Mouse (Mus musculus) thymus, postnatal 4 days (tissue): ENCODE data around the gene Olfr1015.

Experiments
- DNase-seq: peaks from one replicate; pipeline ENCODE4 v3.0.0; 2021

The Olfr1015 gene

DNA sequence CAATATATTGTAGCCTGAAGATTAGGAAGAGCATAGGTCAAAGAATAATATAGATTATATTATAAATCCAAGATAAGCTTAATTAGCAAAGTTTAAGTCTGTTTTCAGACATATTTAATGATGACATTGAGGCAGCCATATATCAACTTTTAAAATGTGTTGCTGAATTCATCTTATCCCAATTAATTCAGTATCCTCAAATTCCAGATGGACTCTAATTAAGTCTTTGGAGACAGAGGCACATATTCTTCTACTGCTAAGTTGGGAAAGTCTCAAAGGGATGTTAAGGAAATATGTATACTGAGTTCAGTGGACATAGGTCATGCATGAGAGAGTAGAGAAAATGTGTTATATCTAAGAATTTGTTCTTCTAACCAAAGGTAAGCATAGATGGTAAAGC, at the start of gene Olfr1015:
Olfr1015 (plus strand) TSS at position 301 of the 400 bp plus-strand sequence.
- DNase-seq = no peak

DNA sequence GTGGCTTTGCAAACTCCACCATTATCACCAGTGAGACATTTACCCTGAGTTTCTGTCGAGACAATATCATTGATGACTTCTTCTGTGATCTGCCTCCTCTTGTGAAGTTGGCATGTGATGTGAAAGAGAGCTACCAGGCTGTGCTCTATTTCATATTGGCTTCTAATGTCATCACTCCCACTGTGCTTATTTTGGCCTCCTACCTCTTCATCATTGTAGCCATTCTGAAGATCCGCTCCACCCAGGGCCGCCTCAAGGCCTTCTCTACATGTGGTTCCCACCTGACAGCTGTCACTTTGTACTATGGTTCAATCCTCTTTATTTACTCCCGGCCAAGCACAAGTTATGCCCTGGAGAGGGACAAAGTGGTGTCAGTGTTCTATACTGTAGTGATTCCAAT, 28.0 kb upstream of the Olfr1015 start:
- DNase-seq = no peak

DNA sequence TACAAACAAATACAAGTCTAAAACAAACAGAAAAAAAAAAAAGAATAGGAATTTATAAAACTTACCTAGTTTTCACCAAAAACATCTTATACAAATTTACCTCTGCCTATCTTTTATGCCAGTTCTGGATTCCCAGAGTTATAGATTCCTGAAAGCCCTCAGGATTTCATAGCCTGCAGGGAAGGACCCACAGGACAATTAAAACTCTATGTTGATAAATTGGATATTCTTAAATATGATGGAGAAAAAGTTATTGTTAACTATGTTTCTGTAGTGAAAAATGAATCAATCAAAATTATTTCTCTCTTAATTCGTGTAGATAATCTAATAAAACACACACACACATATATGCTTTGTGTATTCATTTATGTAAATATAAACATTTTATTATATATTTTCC, 19.2 kb upstream of the Olfr1015 start, which contains the start of gene Olfr1012:
Olfr1012 (minus strand) TSS at position 101 of the 400 bp plus-strand sequence.
- no peak for DNase-seq

DNA sequence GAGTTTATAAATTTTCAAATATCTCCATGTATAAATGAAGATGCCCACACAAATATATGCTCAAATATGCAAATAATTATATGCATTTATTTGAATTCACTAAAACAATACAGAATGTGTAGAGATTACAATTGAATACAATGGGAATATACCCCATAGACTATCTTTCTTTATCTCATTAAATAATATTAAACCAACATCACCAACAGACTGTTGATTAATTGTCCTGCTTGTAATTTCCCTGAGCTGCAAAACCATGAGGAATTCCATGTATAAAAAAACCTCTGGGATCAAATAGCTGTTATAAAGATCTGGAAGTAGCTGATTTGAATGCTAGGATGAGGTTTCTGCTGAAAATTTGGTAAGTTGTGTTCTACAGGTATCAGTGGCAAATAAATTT, 15.0 kb upstream of the Olfr1015 start, which contains the start of gene Olfr1013:
Olfr1013 (plus strand) TSS at position 301 of the 400 bp plus-strand sequence.
- DNase-seq = no peak

DNA sequence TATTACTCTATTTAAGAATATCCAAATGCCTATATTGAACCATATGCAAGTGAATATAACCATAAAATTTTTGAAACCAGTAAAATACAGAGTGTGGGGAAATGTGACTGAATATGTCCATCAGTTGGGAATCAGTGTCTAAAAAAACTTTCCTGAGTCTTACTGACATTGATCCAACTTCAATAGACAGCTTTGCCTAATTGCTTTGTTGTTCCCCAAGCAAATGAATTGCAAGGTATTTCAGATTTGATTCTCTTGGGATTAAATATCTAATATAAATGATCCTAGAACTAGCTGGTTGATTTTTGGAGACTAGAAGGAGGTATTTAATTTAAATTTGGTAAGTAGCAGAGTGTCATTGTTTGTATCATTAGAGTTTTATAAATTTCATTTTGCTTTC, 9.4 kb upstream of the Olfr1015 start, which contains the start of gene Olfr1014:
Olfr1014 (plus strand) TSS at position 301 of the 400 bp plus-strand sequence.
- no peak for DNase-seq

DNA sequence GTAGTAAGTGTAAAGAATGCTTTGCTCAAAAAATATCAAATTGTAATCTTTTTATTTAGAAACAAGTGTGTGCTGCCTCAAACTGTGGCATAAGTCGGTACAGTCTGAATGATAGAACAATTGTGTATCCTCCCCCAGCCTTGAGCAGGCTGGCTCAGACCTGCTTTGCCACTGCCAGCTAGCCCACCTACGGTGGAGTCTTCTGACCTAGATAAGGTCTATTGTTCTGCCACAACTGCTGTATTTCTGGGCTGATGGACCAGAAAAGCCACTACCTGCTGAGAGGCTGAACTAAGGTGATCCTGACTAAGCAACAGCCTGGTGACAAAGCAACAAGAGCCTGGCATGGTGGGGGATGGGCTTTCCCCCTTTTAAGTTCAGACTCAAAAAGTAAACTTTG, 10.5 kb downstream of the Olfr1015 start:
- DNase-seq = no peak

DNA sequence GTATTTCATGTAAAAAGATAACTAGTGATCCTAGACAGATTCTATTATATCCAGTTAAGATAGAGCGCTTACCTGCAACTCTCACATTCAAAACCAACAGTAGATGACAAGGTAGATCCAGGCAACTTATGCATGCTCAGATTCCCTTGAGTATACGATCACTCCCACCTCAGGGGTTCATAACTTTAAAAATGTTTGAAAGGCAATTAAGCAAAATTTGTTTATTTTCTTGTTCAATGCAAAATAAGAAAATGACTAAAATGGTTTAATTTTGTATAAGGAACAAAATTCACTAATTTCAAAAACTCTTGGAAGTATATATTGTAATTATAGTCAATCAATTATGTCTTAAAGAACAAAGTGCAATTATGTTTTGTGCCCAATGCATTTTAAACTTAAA, 20.6 kb downstream of the Olfr1015 start, which contains the start of gene Olfr1016:
Olfr1016 (minus strand) TSS at position 101 of the 400 bp plus-strand sequence.
- DNase-seq = no peak

DNA sequence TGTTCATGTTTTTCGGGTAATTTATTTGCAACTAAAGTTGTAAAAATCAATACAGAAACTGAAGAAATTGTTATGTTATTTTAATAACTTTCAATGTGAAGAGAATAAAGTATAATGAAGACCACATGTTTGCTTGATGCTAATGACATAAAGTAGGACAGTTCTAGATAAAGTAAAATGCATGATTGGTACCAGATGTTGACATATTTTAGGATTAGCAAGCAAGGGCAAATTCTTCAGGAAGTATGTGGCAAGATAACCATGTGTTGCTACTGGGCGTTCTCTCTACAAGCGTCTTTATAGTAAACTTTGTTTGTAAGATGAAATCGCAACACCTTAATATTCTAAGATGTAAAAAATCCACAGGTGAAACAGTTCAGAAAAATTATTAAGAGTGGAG, 22.7 kb downstream of the Olfr1015 start:
- DNase-seq = no peak

DNA sequence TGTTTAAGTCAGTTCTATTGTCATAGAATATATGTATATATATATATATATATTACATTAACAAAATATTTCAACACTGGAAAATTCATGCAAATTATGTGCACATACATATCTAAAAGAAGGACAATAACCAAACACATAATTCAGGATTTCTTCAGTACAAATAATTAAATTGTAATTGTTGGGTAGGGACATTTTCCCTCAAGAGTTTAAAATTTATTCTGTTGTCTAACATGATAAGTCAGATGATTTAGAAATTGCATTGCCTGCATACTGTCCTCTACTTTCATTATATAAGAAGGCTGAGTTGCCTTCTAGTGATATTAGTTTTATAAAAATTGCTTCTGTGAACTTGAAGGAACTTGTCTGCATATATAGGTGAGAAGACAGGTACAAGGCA, 36.4 kb downstream of the Olfr1015 start, which contains the start of gene Olfr1018:
Olfr1018 (plus strand) TSS at position 301 of the 400 bp plus-strand sequence.
- no peak for DNase-seq
